Mouse (Mus musculus): ENCODE measurements around the gene Prrx1. TPM values are rescaled to one million over a fixed set of nuclear protein-coding genes. Genes with fewer than 3 reads are reported as not detected.

Gene Prrx1
- total and polyA plus RNA-seq, 2 experiments from 2014 or later = 7.1 to 10.5 TPM

DNA sequence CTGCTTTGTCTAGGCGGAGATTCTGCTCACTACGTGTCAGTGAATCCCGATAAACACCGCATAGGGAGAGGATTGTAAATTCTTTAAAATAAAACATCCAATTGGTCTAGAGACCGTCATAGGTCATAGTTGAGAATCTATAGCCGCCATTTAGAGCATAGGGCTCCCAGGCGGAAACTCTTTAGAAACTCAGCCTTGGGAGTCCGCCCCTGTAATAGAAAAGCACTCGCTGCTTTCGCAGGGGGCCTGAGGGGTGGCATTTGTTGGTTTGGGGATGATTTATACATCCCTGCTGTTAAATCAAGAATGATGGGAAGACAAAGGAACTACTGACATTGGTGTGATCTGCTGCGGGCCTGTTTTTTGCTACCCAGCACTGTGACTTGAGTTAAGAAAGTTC is 5.8 kb downstream of the Prrx1 start:
- Histone ChIP-seq H3K27me3 (ENCODE audit: control insufficient read depth, insufficient read depth, low read length) (peaks cover 37% of the 10 kb centered on the region), H3K4me1 (ENCODE audit: control insufficient read depth, insufficient read depth) (peaks cover 5% of the 10 kb centered on the region; the same call in 1 of the 2 replicates), H3K9ac (replicated peaks; ENCODE audit: low read depth, low read length) (no peak overlapping the region), H3K36me3 (replicated peaks; ENCODE audit: control insufficient read depth, insufficient read depth, low read length) (no peaks in the 10 kb centered on the region), H3K27ac (ENCODE audit: low read depth) (no peak overlapping the region), H3K4me2 (ENCODE audit: low read depth, low read length) (no peak overlapping the region), H3K4me3 (ENCODE audit: low read depth, low read length) (no peak overlapping the region), H3K9me3 (replicated peaks; ENCODE audit: control insufficient read depth, low read length) (no peaks in the 10 kb centered on the region)
- WGBS = 66% methylated on average over 11 of the region's 11 CpGs
- DNase-seq (ENCODE audit: low spot score) (no peak), ATAC-seq (ENCODE audit: insufficient read depth, low read depth) (no peak)
- no peak for TF ChIP-seq CTCF (IDR thresholded peaks at IDR 0.05; ENCODE audit: low read depth)
- no peak for TF ChIP-seq EP300 (IDR thresholded peaks at IDR 0.05; ENCODE audit: low read depth)

DNA sequence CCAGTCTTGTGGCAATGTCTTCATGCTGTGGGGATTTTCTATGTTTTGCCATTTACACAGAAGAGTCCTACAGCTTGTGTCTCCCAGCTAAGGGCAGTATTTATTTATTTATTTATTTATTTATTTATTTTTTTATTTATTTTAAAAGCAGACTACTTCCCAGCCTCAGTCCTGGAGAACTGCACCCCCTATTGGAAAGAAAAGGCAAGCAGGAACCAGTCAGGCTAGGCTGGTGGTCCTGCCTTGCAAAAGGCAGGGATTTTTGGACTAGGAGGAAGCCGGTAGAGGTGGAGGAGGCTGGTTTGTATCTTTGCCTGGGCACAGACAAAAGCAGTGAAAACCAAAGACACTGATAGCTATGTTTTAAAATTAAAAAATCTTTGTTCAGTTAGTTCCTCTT is 7.6 kb downstream of the Prrx1 start:
- no peak overlapping the region for H3K4me3 ChIP-seq (ENCODE audit: low read depth, low read length)
- H3K36me3 ChIP-seq (replicated peaks; ENCODE audit: control insufficient read depth, insufficient read depth, low read length) = no peaks in the 10 kb centered on the region
- TF ChIP-seq EP300 (IDR thresholded peaks at IDR 0.05; ENCODE audit: low read depth) = no peak
- peak; percentile 36 for TF ChIP-seq CTCF (IDR thresholded peaks at IDR 0.05; ENCODE audit: low read depth)
- H3K9ac ChIP-seq (replicated peaks; ENCODE audit: low read depth, low read length) = no peak overlapping the region
- no peak for DNase-seq (ENCODE audit: low spot score)
- H3K27ac ChIP-seq (ENCODE audit: low read depth) = no peak overlapping the region
- no peaks in the 10 kb centered on the region for H3K9me3 ChIP-seq (replicated peaks; ENCODE audit: control insufficient read depth, low read length)
- H3K4me1 ChIP-seq (ENCODE audit: control insufficient read depth, insufficient read depth) = peaks cover 5% of the 10 kb centered on the region; the same call in 1 of the 2 replicates
- peaks cover 32% of the 10 kb centered on the region for H3K27me3 ChIP-seq (ENCODE audit: control insufficient read depth, insufficient read depth, low read length)
- no peak overlapping the region for H3K4me2 ChIP-seq (ENCODE audit: low read depth, low read length)
- WGBS = 40% methylated on average over 1 of the region's 1 CpGs
- ATAC-seq (ENCODE audit: insufficient read depth, low read depth) = no peak

GRCm38 (mm10) chr1:163304837-163305236 is 8.7 kb downstream of the Prrx1 start:
- WGBS = 95% methylated on average over 3 of the region's 3 CpGs
- no peak for DNase-seq (ENCODE audit: low spot score)
- H3K4me2 ChIP-seq (ENCODE audit: low read depth, low read length) = no peak overlapping the region

GRCm38 (mm10) chr1:163302292-163302691 is 11.2 kb downstream of the Prrx1 start:
- no peaks in the 10 kb centered on the region for H3K36me3 ChIP-seq (replicated peaks; ENCODE audit: control insufficient read depth, insufficient read depth, low read length)
- no peak overlapping the region for H3K4me3 ChIP-seq (ENCODE audit: low read depth, low read length)
- no peaks in the 10 kb centered on the region for H3K4me1 ChIP-seq (ENCODE audit: control insufficient read depth, insufficient read depth)
- WGBS = 39% methylated on average over 6 of the region's 6 CpGs
- ATAC-seq (ENCODE audit: insufficient read depth, low read depth) = no peak
- H3K9ac ChIP-seq (replicated peaks; ENCODE audit: low read depth, low read length) = no peak overlapping the region
- H3K27me3 ChIP-seq (ENCODE audit: control insufficient read depth, insufficient read depth, low read length) = 0 out of 2 replicates have a peak, but pooled peaks cover under 1% of the 10 kb centered on the region
- no peak overlapping the region for H3K4me2 ChIP-seq (ENCODE audit: low read depth, low read length)
- DNase-seq (ENCODE audit: low spot score) = no peak
- H3K9me3 ChIP-seq (replicated peaks; ENCODE audit: control insufficient read depth, low read length) = no peaks in the 10 kb centered on the region
- H3K27ac ChIP-seq (ENCODE audit: low read depth) = no peak overlapping the region
- no peak for TF ChIP-seq EP300 (IDR thresholded peaks at IDR 0.05; ENCODE audit: low read depth)
- no peak for TF ChIP-seq CTCF (IDR thresholded peaks at IDR 0.05; ENCODE audit: low read depth)

More at GRCm38 (mm10) chr1:163304837-163305236, 8.7 kb downstream of the Prrx1 start:
- Histone ChIP-seq H3K9ac (replicated peaks; ENCODE audit: low read depth, low read length) (no peak overlapping the region), H3K4me3 (ENCODE audit: low read depth, low read length) (no peak overlapping the region), H3K27me3 (ENCODE audit: control insufficient read depth, insufficient read depth, low read length) (peaks cover 25% of the 10 kb centered on the region), H3K4me1 (ENCODE audit: control insufficient read depth, insufficient read depth) (peaks cover 5% of the 10 kb centered on the region; the same call in 1 of the 2 replicates), H3K27ac (ENCODE audit: low read depth) (no peak overlapping the region), H3K36me3 (replicated peaks; ENCODE audit: control insufficient read depth, insufficient read depth, low read length) (no peaks in the 10 kb centered on the region), H3K9me3 (replicated peaks; ENCODE audit: control insufficient read depth, low read length) (no peaks in the 10 kb centered on the region)
- ATAC-seq (ENCODE audit: insufficient read depth, low read depth) = no peak
- TF ChIP-seq EP300 (IDR thresholded peaks at IDR 0.05; ENCODE audit: low read depth) (no peak), CTCF (IDR thresholded peaks at IDR 0.05; ENCODE audit: low read depth) (no peak)

DNA sequence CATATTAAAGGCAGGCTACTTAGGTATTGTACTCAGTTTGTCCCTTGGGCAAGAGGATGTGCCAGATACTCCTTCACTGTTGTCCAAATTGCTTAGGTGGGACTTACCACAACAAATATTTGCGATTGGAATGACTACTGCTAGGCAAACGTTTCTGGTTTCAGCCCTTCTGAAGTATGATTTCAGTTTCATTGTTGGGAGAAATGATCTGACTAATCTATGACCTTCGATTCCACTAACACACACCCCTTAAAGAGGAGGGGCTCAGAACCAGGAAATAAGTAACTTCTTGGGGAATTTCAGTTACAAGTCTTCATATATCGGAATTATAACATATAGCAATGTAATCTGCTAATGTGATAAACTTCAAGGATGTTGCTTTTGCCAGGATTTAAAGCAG is 20.4 kb downstream of the Prrx1 start:
- no peaks in the 10 kb centered on the region for H3K36me3 ChIP-seq (replicated peaks; ENCODE audit: control insufficient read depth, insufficient read depth, low read length)
- peaks cover 4% of the 10 kb centered on the region; the same call in 1 of the 2 replicates for H3K4me1 ChIP-seq (ENCODE audit: control insufficient read depth, insufficient read depth)
- ATAC-seq (ENCODE audit: insufficient read depth, low read depth) (no peak), DNase-seq (ENCODE audit: low spot score) (no peak)
- WGBS = 76% methylated on average over 4 of the region's 4 CpGs
- H3K9ac ChIP-seq (replicated peaks; ENCODE audit: low read depth, low read length) = no peak overlapping the region
- TF ChIP-seq EP300 (IDR thresholded peaks at IDR 0.05; ENCODE audit: low read depth) (no peak), CTCF (IDR thresholded peaks at IDR 0.05; ENCODE audit: low read depth) (no peak)
- no peaks in the 10 kb centered on the region for H3K27me3 ChIP-seq (ENCODE audit: control insufficient read depth, insufficient read depth, low read length)
- H3K4me2 ChIP-seq (ENCODE audit: low read depth, low read length) = no peak overlapping the region
- no peaks in the 10 kb centered on the region for H3K9me3 ChIP-seq (replicated peaks; ENCODE audit: control insufficient read depth, low read length)
- H3K4me3 ChIP-seq (ENCODE audit: low read depth, low read length) = no peak overlapping the region
- no peak overlapping the region for H3K27ac ChIP-seq (ENCODE audit: low read depth)

DNA sequence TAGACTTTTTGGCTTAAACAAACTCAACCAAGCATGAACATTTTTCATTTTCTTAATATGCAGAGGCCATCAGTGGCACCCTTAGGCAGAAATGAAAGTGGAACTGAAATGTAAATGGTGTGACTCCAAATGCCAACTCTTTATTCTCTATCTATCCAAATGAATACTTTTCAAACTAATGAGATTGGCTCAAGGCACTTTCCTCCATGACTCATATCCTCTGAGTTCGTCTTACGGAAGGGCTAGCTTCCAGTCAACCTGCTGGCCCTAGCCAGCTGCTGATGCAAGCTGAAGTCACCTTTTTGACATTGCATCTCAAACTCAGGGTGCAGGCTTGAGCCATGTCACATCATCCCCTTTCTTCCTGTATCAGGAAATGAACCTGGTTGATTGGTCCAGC is 21.6 kb downstream of the Prrx1 start:
- ATAC-seq (ENCODE audit: insufficient read depth, low read depth) (no peak), DNase-seq (ENCODE audit: low spot score) (no peak)
- Histone ChIP-seq H3K4me1 (ENCODE audit: control insufficient read depth, insufficient read depth) (peaks cover 4% of the 10 kb centered on the region; the same call in 1 of the 2 replicates), H3K4me2 (ENCODE audit: low read depth, low read length) (no peak overlapping the region), H3K9me3 (replicated peaks; ENCODE audit: control insufficient read depth, low read length) (no peaks in the 10 kb centered on the region), H3K27me3 (ENCODE audit: control insufficient read depth, insufficient read depth, low read length) (no peaks in the 10 kb centered on the region), H3K9ac (replicated peaks; ENCODE audit: low read depth, low read length) (no peak overlapping the region), H3K36me3 (replicated peaks; ENCODE audit: control insufficient read depth, insufficient read depth, low read length) (no peaks in the 10 kb centered on the region), H3K4me3 (ENCODE audit: low read depth, low read length) (no peak overlapping the region), H3K27ac (ENCODE audit: low read depth) (no peak overlapping the region)
- TF ChIP-seq EP300 (IDR thresholded peaks at IDR 0.05; ENCODE audit: low read depth) (no peak), CTCF (IDR thresholded peaks at IDR 0.05; ENCODE audit: low read depth) (no peak)
- 66% methylated on average over 2 of the region's 2 CpGs for whole genome bisulfite sequencing

All from heart, postnatal 0 days (tissue).